Mouse (Mus musculus) MEL (cell line): ENCODE measurements around the gene Efcab14. TPM values are rescaled to one million over a fixed set of nuclear protein-coding genes. Genes with fewer than 3 reads are reported as not detected.

ENCODE experiments used
- DNase-seq: peaks from one replicate; pipeline ENCODE4 v3.0.0; 2011; ENCODE audit warnings: low read depth, low spot score
- H3K27ac ChIP-seq: 2 replicates; pipeline ENCODE4 v1.5.1; 2012; ENCODE audit warnings: low read depth, mild to moderate bottlenecking, control low read depth, low read length, moderate library complexity; ENCODE audit not compliant: control insufficient read depth
- H3K27me3 ChIP-seq, 2 experiments: fragments of 150-350 bp in 1 of 2; sonication (generic) in 1 of 2; 2 replicates each; pipeline ENCODE4 v1.6.1; 2012; ENCODE audit warnings: low read length in 2 of 2, mild to moderate bottlenecking in 2 of 2, improper control_type of control experiment in 1 of 2, moderate library complexity in 1 of 2; ENCODE audit not compliant: insufficient read depth in 2 of 2, control insufficient read depth in 1 of 2
- H3K36me3 ChIP-seq, 2 experiments: 2 replicates each; pipeline ENCODE4 v1.6.1; 2012 to 2014; ENCODE audit warnings: low read length in 2 of 2, improper control_type of control experiment in 1 of 2, inconsistent platforms in 1 of 2, mild to moderate bottlenecking in 1 of 2; ENCODE audit not compliant: insufficient read depth in 2 of 2, control insufficient read depth in 1 of 2
- H3K4me1 ChIP-seq, 2 experiments: fragments of 150-350 bp in 1 of 2; sonication (generic) in 1 of 2; 2 replicates each; pipeline ENCODE4 v1.6.1; 2012; ENCODE audit warnings: low read length in 2 of 2, improper control_type of control experiment in 1 of 2, mild to moderate bottlenecking in 1 of 2; ENCODE audit not compliant: insufficient read depth in 2 of 2, control insufficient read depth in 1 of 2
- H3K4me3 ChIP-seq, 2 experiments: fragments of 150-350 bp in 1 of 2; sonication (generic) in 1 of 2; 2 replicates each; pipeline ENCODE4 v1.5.1; 2012; ENCODE audit warnings: low read depth in 2 of 2, low read length in 2 of 2, mild to moderate bottlenecking in 2 of 2, moderate library complexity in 2 of 2, control low read depth in 1 of 2, improper control_type of control experiment in 1 of 2; ENCODE audit not compliant: control insufficient read depth in 1 of 2, insufficient read depth in 1 of 2
- H3K79me2 ChIP-seq: 2 replicates; pipeline ENCODE4 v1.6.1; 2012; ENCODE audit warnings: mild to moderate bottlenecking, low read length, moderate library complexity; ENCODE audit not compliant: control insufficient read depth, poor library complexity, insufficient read depth
- H3K9ac ChIP-seq: 2 replicates; pipeline ENCODE4 v1.6.1; 2012; ENCODE audit warnings: low read depth, mild to moderate bottlenecking, control low read depth, low read length, moderate library complexity; ENCODE audit not compliant: control insufficient read depth, poor library complexity, severe bottlenecking
- H3K9me3 ChIP-seq: fragments of 150-350 bp; sonication (generic); replicated peaks from 2 replicates; pipeline ENCODE4 v1.6.1; 2012; ENCODE audit warnings: mild to moderate bottlenecking, low read length, improper control_type of control experiment, moderate library complexity; ENCODE audit not compliant: insufficient read depth
- BHLHE40 ChIP-seq: IDR thresholded peaks from 2 replicates; pipeline ENCODE4 v1.6.1; 2012; ENCODE audit warnings: low read depth, mild to moderate bottlenecking, inconsistent platforms, low read length, improper control_type of control experiment, borderline replicate concordance
- E2F4 ChIP-seq: IDR thresholded peaks from 2 replicates; pipeline ENCODE4 v1.6.1; 2011; ENCODE audit warnings: low read depth, low read length, improper control_type of control experiment, borderline replicate concordance
- ELF1 ChIP-seq: IDR thresholded peaks from 2 replicates; pipeline ENCODE4 v1.6.1; 2014; ENCODE audit warnings: low read depth, mild to moderate bottlenecking, inconsistent platforms, low read length, improper control_type of control experiment, moderate library complexity
- EP300 ChIP-seq, 2 experiments: IDR thresholded peaks; 2 replicates each; pipeline ENCODE4 v1.6.1; 2011; ENCODE audit warnings: improper control_type of control experiment in 2 of 2, low read length in 2 of 2, low read depth in 1 of 2, mild to moderate bottlenecking in 1 of 2
- ETS1 ChIP-seq: IDR thresholded peaks from 2 replicates; pipeline ENCODE4 v1.6.1; 2012; ENCODE audit warnings: low read depth, mild to moderate bottlenecking, inconsistent platforms, low read length, improper control_type of control experiment, moderate library complexity
- GATA1 ChIP-seq: IDR thresholded peaks from 2 replicates; pipeline ENCODE4 v1.6.1; 2011; ENCODE audit warnings: low read depth, low read length, improper control_type of control experiment
- HCFC1 ChIP-seq: IDR thresholded peaks from 2 replicates; pipeline ENCODE4 v1.6.1; 2012; ENCODE audit warnings: low read depth, mild to moderate bottlenecking, inconsistent platforms, low read length, improper control_type of control experiment, moderate library complexity
- JUND ChIP-seq: IDR thresholded peaks from 2 replicates; pipeline ENCODE4 v1.6.1; 2011; ENCODE audit warnings: low read depth, mild to moderate bottlenecking, improper control_type of control experiment, low read length
- KAT2A ChIP-seq: conservative IDR thresholded peaks from 2 replicates; pipeline ENCODE4 v1.6.1; 2012; ENCODE audit warnings: low read depth, low read length, improper control_type of control experiment, inconsistent platforms
- MAX ChIP-seq: IDR thresholded peaks from 2 replicates; pipeline ENCODE4 v1.6.1; 2011; ENCODE audit warnings: low read length, improper control_type of control experiment
- MAZ ChIP-seq: IDR thresholded peaks from 2 replicates; pipeline ENCODE4 v1.6.1; 2012; ENCODE audit warnings: low read depth, mild to moderate bottlenecking, inconsistent platforms, low read length, improper control_type of control experiment
- MEF2A ChIP-seq: IDR thresholded peaks from 2 replicates; pipeline ENCODE4 v1.6.1; 2014; ENCODE audit warnings: low read depth, mild to moderate bottlenecking, inconsistent platforms, low read length, improper control_type of control experiment; ENCODE audit not compliant: poor library complexity, insufficient replicate concordance, severe bottlenecking; ENCODE audit errors: extremely low read depth
- MXI1 ChIP-seq: IDR thresholded peaks from 2 replicates; pipeline ENCODE4 v1.6.1; 2011; ENCODE audit warnings: mild to moderate bottlenecking, low read depth, low read length, improper control_type of control experiment
- MYC ChIP-seq: IDR thresholded peaks from 2 replicates; pipeline ENCODE4 v1.6.1; 2011; ENCODE audit warnings: low read depth, mild to moderate bottlenecking, low read length, improper control_type of control experiment, moderate library complexity
- NELFE ChIP-seq: IDR thresholded peaks from 2 replicates; pipeline ENCODE4 v1.6.1; 2011; ENCODE audit warnings: low read depth, low read length, improper control_type of control experiment
- NRF1 ChIP-seq: IDR thresholded peaks from 2 replicates; pipeline ENCODE4 v1.6.1; 2014; ENCODE audit warnings: low read depth, mild to moderate bottlenecking, inconsistent platforms, low read length, improper control_type of control experiment, moderate library complexity; ENCODE audit not compliant: poor library complexity, insufficient read depth, severe bottlenecking
- POLR2A ChIP-seq, 2 experiments: IDR thresholded peaks; 2 replicates each; pipeline ENCODE4 v1.6.1; 2011 to 2012; ENCODE audit warnings: low read length in 2 of 2, mild to moderate bottlenecking in 2 of 2, control low read depth in 1 of 2, improper control_type of control experiment in 1 of 2, low read depth in 1 of 2, moderate library complexity in 1 of 2; ENCODE audit not compliant: control insufficient read depth in 1 of 2, insufficient read depth in 1 of 2, poor library complexity in 1 of 2
- POLR2AphosphoS5 ChIP-seq: IDR thresholded peaks from 2 replicates; pipeline ENCODE4 v1.6.1; 2012; ENCODE audit warnings: low read depth, borderline replicate concordance, mild to moderate bottlenecking, inconsistent platforms, low read length, moderate library complexity, mixed read lengths
- RAD21 ChIP-seq: IDR thresholded peaks from 2 replicates; pipeline ENCODE4 v1.6.1; 2011; ENCODE audit warnings: mild to moderate bottlenecking, low read depth, low read length, improper control_type of control experiment
- SIN3A ChIP-seq: IDR thresholded peaks from 2 replicates; pipeline ENCODE4 v1.6.1; 2012; ENCODE audit warnings: low read length, improper control_type of control experiment, inconsistent platforms
- SMC3 ChIP-seq: IDR thresholded peaks from 2 replicates; pipeline ENCODE4 v1.6.1; 2011; ENCODE audit warnings: low read depth, low read length, improper control_type of control experiment
- TBP ChIP-seq: IDR thresholded peaks from 2 replicates; pipeline ENCODE4 v1.8.0; 2011; ENCODE audit warnings: low read depth, low read length, improper control_type of control experiment
- TCF12 ChIP-seq: IDR thresholded peaks from 2 replicates; pipeline ENCODE4 v1.6.1; 2014; ENCODE audit warnings: low read depth, mild to moderate bottlenecking, inconsistent platforms, low read length, improper control_type of control experiment, moderate library complexity
- UBTF ChIP-seq: IDR thresholded peaks from 2 replicates; pipeline ENCODE4 v1.6.1; 2012; ENCODE audit warnings: low read depth, mild to moderate bottlenecking, inconsistent platforms, low read length, improper control_type of control experiment, moderate library complexity, borderline replicate concordance; ENCODE audit not compliant: insufficient read depth
- polyA plus RNA-seq, 2 experiments: library from polyadenylated mRNA; stranded (reverse) in 1 of 2; unstranded in 1 of 2; fragments of >175 nt in 1 of 2; fragments of >200 nt in 1 of 2; gene quantifications; 2 replicates each; pipeline versions ENCODE4 v1.2.1 to v1.2.4; 2012; ENCODE audit warnings: low replicate concordance in 2 of 2, low read depth in 1 of 2; ENCODE audit not compliant: insufficient read length in 2 of 2, insufficient read depth in 1 of 2, missing spikeins in 1 of 2
- total RNA-seq: library from RNA; depleted of rRNA; stranded (reverse); fragments of 300-350 nt; gene quantifications from 2 replicates; pipeline ENCODE4 v1.2.3, GENCODE M21; 2012

Gene Efcab14
- total and polyA plus RNA-seq, 3 experiments: 11.7 to 17.1 TPM; not detected in 1

DNA sequence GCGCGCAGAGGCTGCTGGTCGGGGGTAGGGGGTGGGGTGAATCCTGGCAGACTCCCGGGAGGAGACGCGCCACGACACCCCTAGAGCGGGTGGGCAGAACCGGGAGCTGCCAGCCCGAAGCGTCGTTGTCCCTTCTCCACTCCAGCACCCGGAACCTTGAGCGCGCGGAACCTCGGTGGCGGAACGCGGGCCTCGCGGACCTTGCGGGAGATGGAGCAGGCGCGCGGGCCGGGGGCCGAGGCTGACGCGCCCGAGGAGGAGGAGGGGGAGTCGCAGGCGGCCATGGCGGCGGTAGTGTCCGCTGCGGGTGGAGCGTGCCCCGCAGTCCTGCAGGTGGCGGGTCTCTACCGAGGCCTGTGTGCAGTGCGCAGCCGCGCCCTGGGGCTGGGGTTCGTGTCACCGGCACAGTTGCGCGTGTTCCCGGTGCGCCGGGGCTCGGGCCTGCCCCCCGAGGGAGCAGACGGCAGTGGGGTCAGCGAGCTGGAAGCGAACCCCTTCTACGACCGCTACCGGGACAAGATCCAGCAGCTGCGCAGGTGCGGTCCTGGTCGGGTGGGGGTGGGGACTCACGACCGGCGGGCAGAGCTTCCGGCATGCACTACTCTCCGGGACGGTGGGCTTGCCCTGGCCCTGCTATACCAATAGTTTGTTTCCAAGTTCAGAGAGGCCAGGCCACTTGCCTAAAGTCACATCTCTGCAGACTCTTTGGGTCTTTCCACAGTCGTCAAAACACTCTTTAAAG, 47.4 kb downstream of the Efcab14 start, which contains the start of gene Atpaf1:
Atpaf1 (plus strand) TSS at position 44 of the 742 bp plus-strand sequence.
- peak within 1 kb of the TSS; percentile 32 for H3K27ac ChIP-seq
- TF ChIP-seq TBP (peak; percentile 63; the same call in 1 of the 2 replicates), MEF2A (no peak), MXI1 (peak; percentile 56; the same call in 1 of the 2 replicates), RAD21 (no peak), E2F4 (peak; percentile 56; the same call in 1 of the 2 replicates), POLR2A (IDR thresholded peaks at IDR 0.05; ENCODE audit: control insufficient read depth in 1 of 2, insufficient read depth in 1 of 2, low read depth in 1 of 2, low read length in 2 of 2, poor library complexity in 1 of 2) (peak; percentile 62 to 66; a peak in 3 of 4 replicates), POLR2AphosphoS5 (no peak), HCFC1 (peak; percentile 79), NELFE (peak; percentile 69), EP300 (IDR thresholded peaks at IDR 0.05; ENCODE audit: low read depth in 1 of 2, low read length in 2 of 2) (peak in 1 of 2 experiments; percentile 11; a peak in 1 of 4 replicates), MYC (0 out of 2 replicates have a peak, but pooled peaks have one; percentile 54), MAZ (peak; percentile 82; the same call in 1 of the 2 replicates), ELF1 (peak; percentile 36; the same call in 1 of the 2 replicates), KAT2A (peak; percentile 50; the same call in 1 of the 2 replicates), MAX (peak; percentile 79), UBTF (0 out of 2 replicates have a peak, but pooled peaks have one; percentile 37), SMC3 (no peak), BHLHE40 (no peak), TCF12 (peak; percentile 76), ETS1 (0 out of 2 replicates have a peak, but pooled peaks have one; percentile 31), NRF1 (peak; percentile 68), GATA1 (no peak), JUND (no peak), SIN3A (peak; percentile 61; the same call in 1 of the 2 replicates)
- TF ChIP-seq, all 39 proteins: peak for 17
- DNase-seq: peak; percentile 85
- H3K4me3 ChIP-seq: peak within 1 kb of the TSS; percentile 65 to 95
- H3K4me1 ChIP-seq: peaks cover 6 to 16% of the 10 kb centered on the region in 2 experiments; a peak in 3 of 4 replicates
- H3K9ac ChIP-seq: peak within 1 kb of the TSS; percentile 65
- H3K9me3 ChIP-seq: no peaks in the 10 kb centered on the region
- peaks cover 9% of the 10 kb centered on the region for H3K79me2 ChIP-seq
- no peaks in the 10 kb centered on the region for H3K27me3 ChIP-seq
- peaks cover 4 to 6% of the 10 kb centered on the region in 2 experiments; a peak in 3 of 4 replicates for H3K36me3 ChIP-seq
